Mouse (Mus musculus): ENCODE measurements around the gene Ghr. TPM values are rescaled to one million over a fixed set of nuclear protein-coding genes. Genes with fewer than 3 reads are reported as not detected.

Ghr gene
- polyA plus RNA-seq (2021; fragmentation: Nextera tagmentation), result 3.6 TPM in 2 replicates
- long read RNA-seq, experiment 1, full-length matches to known transcripts, result 5 of 8 reads
- long read RNA-seq, experiment 1, partial matches to known transcripts, result 0 of 8 reads
- long read RNA-seq, experiment 1, other reads (novel, unspliced or antisense), result 3 of 8 reads
- long read RNA-seq, experiment 2, full-length matches to known transcripts, result 9 of 17 reads
- long read RNA-seq, experiment 2, partial matches to known transcripts, result 3 of 17 reads
- long read RNA-seq, experiment 2, other reads (novel, unspliced or antisense), result 5 of 17 reads

GRCm38 (mm10) chr15:3582807-3583636, at the start of gene Ghr:
TSS of gene Ghr (minus strand) at chr15:3583492.

GRCm38 (mm10) chr15:3303426-3303825, 279.9 kb downstream of the Ghr start, which contains the start of gene Ccdc152:
TSS of gene Ccdc152 (minus strand) at chr15:3303526.

GRCm38 (mm10) chr15:3268247-3268646, 315.0 kb downstream of the Ghr start, which contains the start of gene Selenop:
TSS of gene Selenop (plus strand) at chr15:3268547.

